ENCODE assay signal across 18 mouse cellular contexts in the genomic region with DNA sequence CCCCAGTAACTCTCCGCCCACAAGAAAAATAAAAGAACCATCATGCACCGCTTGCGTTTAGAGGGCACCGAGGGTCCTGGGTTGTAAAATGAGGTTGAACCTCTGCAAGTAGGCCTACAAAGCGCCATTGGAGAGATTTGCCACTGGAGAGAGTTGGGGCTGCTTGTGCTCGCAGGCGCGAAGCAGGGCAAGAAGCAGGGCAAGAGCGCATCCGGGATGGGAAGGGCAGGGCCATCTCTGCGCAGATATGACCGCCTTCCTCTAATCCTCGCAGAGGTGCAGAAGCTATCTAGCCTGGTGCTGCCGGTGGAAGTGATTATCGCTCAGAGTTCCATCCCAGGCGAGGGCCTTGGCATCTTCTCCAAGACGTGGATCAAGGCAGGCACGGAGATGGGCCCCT. TPM values are rescaled to one million over a fixed set of nuclear protein-coding genes. Genes with fewer than 3 reads are reported as not detected.
DNase-seq lines count a peak whose midpoint lies in the region; ATAC-seq and TF ChIP-seq lines count a peak whose summit lies in the region.
"Had no signal": no experiment of that assay in that cellular context is flagged by ENCODE, and none has a peak within 500 bp of the region (broad histone marks: within the 10 kb centered on the region; RNA-seq: fewer than 3 reads in every experiment).

No protein-coding gene starts in this region.

- H3K27me3 ChIP-seq in forebrain, embryonic 10.5 days (ENCODE audit: poor library complexity, severe bottlenecking) = peaks cover 100% of the 10 kb centered on the region
- peaks cover 61% of the 10 kb centered on the region for H3K27me3 ChIP-seq in forebrain, postnatal 0 days (ENCODE audit: insufficient read depth, low read length)
- H3K27me3 ChIP-seq in forebrain, embryonic 12.5 days = peaks cover 99% of the 10 kb centered on the region
- H3K27me3 ChIP-seq in midbrain, embryonic 12.5 days = peaks cover 99% of the 10 kb centered on the region
- H3K27me3 ChIP-seq in neural tube, embryonic 14.5 days (ENCODE audit: control insufficient read depth, insufficient read depth, low read length) = peaks cover 64% of the 10 kb centered on the region

- H3K9ac ChIP-seq in forebrain, postnatal 0 days = no peak overlapping the region
- no peak overlapping the region for H3K9ac ChIP-seq in forebrain, embryonic 12.5 days
- H3K9ac ChIP-seq in midbrain, embryonic 12.5 days (replicated peaks) = peak overlapping the region; percentile 33; the same call in 1 of the 2 replicates
- 0 out of 2 replicates have a peak overlapping the region, but pooled peaks have one; percentile 16 for H3K9ac ChIP-seq in neural tube, embryonic 14.5 days (replicated peaks; ENCODE audit: low read depth, low read length)
- H3K9ac ChIP-seq: embryonic facial prominence, embryonic 13.5 days; heart, embryonic 13.5 days; liver, embryonic 14.5 days; stomach, embryonic 15.5 days had no signal

- intact Hi-C loops in gastrocnemius, postnatal 14 days (cut with DNase I; ENCODE audit: low total_unique reads) = no loop called here

- no peak for ATAC-seq in forebrain, postnatal 0 days
- no peak for ATAC-seq in forebrain, embryonic 12.5 days (ENCODE audit: low FRiP score)
- no peak for ATAC-seq in midbrain, embryonic 12.5 days (ENCODE audit: low FRiP score, low read depth)
- ATAC-seq in neural tube, embryonic 14.5 days (ENCODE audit: low read depth) = no peak

- H3K9me3 ChIP-seq in forebrain, embryonic 10.5 days = no peaks in the 10 kb centered on the region
- no peaks in the 10 kb centered on the region for H3K9me3 ChIP-seq in forebrain, postnatal 0 days (ENCODE audit: low read length)
- no peaks in the 10 kb centered on the region for H3K9me3 ChIP-seq in forebrain, embryonic 12.5 days
- H3K9me3 ChIP-seq in midbrain, embryonic 12.5 days = no peaks in the 10 kb centered on the region
- H3K9me3 ChIP-seq in neural tube, embryonic 14.5 days (ENCODE audit: control insufficient read depth, low read length) = no peaks in the 10 kb centered on the region
- H3K9me3 ChIP-seq: embryonic facial prominence, embryonic 13.5 days; heart, embryonic 13.5 days; stomach, embryonic 15.5 days had no signal

- peak overlapping the region; percentile 47 for H3K4me3 ChIP-seq in forebrain, embryonic 10.5 days
- no peak overlapping the region for H3K4me3 ChIP-seq in forebrain, postnatal 0 days (ENCODE audit: low read depth, low read length)
- H3K4me3 ChIP-seq in forebrain, embryonic 12.5 days (replicated peaks) = peak overlapping the region; percentile 27
- peak overlapping the region; percentile 42 for H3K4me3 ChIP-seq in midbrain, embryonic 12.5 days
- peak overlapping the region; percentile 28 for H3K4me3 ChIP-seq in neural tube, embryonic 14.5 days (ENCODE audit: low read depth, low read length)
- H3K4me3 ChIP-seq: stomach, embryonic 15.5 days had no signal

- H3K4me1 ChIP-seq in forebrain, embryonic 10.5 days = peaks cover 63% of the 10 kb centered on the region
- no peaks in the 10 kb centered on the region for H3K4me1 ChIP-seq in forebrain, postnatal 0 days (ENCODE audit: insufficient read depth)
- peaks cover 51% of the 10 kb centered on the region for H3K4me1 ChIP-seq in forebrain, embryonic 12.5 days
- peaks cover 43% of the 10 kb centered on the region for H3K4me1 ChIP-seq in midbrain, embryonic 12.5 days
- peaks cover 4% of the 10 kb centered on the region; the same call in 1 of the 2 replicates for H3K4me1 ChIP-seq in neural tube, embryonic 14.5 days (ENCODE audit: control insufficient read depth, insufficient read depth, low read length)

- no peak overlapping the region for H3K4me2 ChIP-seq in forebrain, postnatal 0 days (ENCODE audit: low read depth)
- H3K4me2 ChIP-seq in forebrain, embryonic 12.5 days = peak overlapping the region; percentile 46
- peak overlapping the region; percentile 56 for H3K4me2 ChIP-seq in midbrain, embryonic 12.5 days (replicated peaks)
- H3K4me2 ChIP-seq in neural tube, embryonic 14.5 days (ENCODE audit: low read depth, low read length) = 0 out of 2 replicates have a peak overlapping the region, but pooled peaks have one; percentile 14
- H3K4me2 ChIP-seq: heart, embryonic 13.5 days; stomach, embryonic 15.5 days had no signal

- TF ChIP-seq CTCF in forebrain, postnatal 0 days (IDR thresholded peaks at IDR 0.05; ENCODE audit: low read depth) = no peak

- WGBS in forebrain, embryonic 10.5 days = under 1% methylated on average over 18 of the region's 18 CpGs
- 7% methylated on average over 18 of the region's 18 CpGs for WGBS in forebrain, postnatal 0 days
- 1% methylated on average over 18 of the region's 18 CpGs for WGBS in forebrain, embryonic 12.5 days
- WGBS in midbrain, embryonic 12.5 days = 3% methylated on average over 18 of the region's 18 CpGs
- 2% methylated on average over 18 of the region's 18 CpGs for WGBS in neural tube, embryonic 14.5 days

- no peak for DNase-seq in forebrain, embryonic 10.5 days (ENCODE audit: extremely low spot score, low spot score)
- DNase-seq in forebrain, postnatal 0 days = no peak
- no peak for DNase-seq in gastrocnemius, postnatal 14 days
- no peak for DNase-seq in right cerebral cortex, postnatal 10 days (ENCODE audit: low spot score in 2 of 2)
- DNase-seq in spleen, postnatal 14 days (ENCODE audit: low spot score in 2 of 2) = no peak
- DNase-seq: kidney, adult 2 months; layer of hippocampus, postnatal 36 days; thymus, postnatal 25 days had no signal

- H3K36me3 ChIP-seq in forebrain, embryonic 10.5 days (replicated peaks) = no peaks in the 10 kb centered on the region
- no peaks in the 10 kb centered on the region for H3K36me3 ChIP-seq in forebrain, postnatal 0 days (ENCODE audit: insufficient read depth)
- no peaks in the 10 kb centered on the region for H3K36me3 ChIP-seq in forebrain, embryonic 12.5 days (replicated peaks)
- H3K36me3 ChIP-seq in midbrain, embryonic 12.5 days = no peaks in the 10 kb centered on the region
- no peaks in the 10 kb centered on the region for H3K36me3 ChIP-seq in neural tube, embryonic 14.5 days (ENCODE audit: control insufficient read depth, insufficient read depth, low read length)
- H3K36me3 ChIP-seq: embryonic facial prominence, embryonic 13.5 days; heart, embryonic 13.5 days; stomach, embryonic 15.5 days had no signal

- no peak overlapping the region for H3K27ac ChIP-seq in forebrain, embryonic 10.5 days
- no peak overlapping the region for H3K27ac ChIP-seq in forebrain, postnatal 0 days (ENCODE audit: low read depth, low read length)
- H3K27ac ChIP-seq in forebrain, embryonic 12.5 days = no peak overlapping the region
- no peak overlapping the region for H3K27ac ChIP-seq in midbrain, embryonic 12.5 days (replicated peaks)
- no peak overlapping the region for H3K27ac ChIP-seq in neural tube, embryonic 14.5 days (ENCODE audit: low read depth, low read length)
- H3K27ac ChIP-seq: embryonic facial prominence, embryonic 13.5 days; heart, embryonic 13.5 days; liver, embryonic 14.5 days; stomach, embryonic 15.5 days had no signal

RNA-seq across cellular contexts. Expression of gene Prdm12, which starts 2.1 kb away (rescaled TPM):
- 0.51 and 0.77 TPM in 2 replicates for polyA plus RNA-seq in forebrain, embryonic 10.5 days (2016; fragmentation: Nextera tagmentation; extraction: Ambion mirVana)
- 0.62 and 2.5 TPM in 2 replicates for total RNA-seq in forebrain, postnatal 0 days (2014; rRNA removed)
- polyA plus RNA-seq in forebrain, postnatal 0 days (2015; fragmentation: Nextera tagmentation; extraction: Ambion mirVana) = 1.0 and 1.9 TPM in 2 replicates
- polyA plus RNA-seq in forebrain, embryonic 12.5 days (2016; fragmentation: Nextera tagmentation; extraction: Ambion mirVana) = 5.4 and 6.7 TPM in 2 replicates
- 21.0 and 25.5 TPM in 2 replicates for polyA plus RNA-seq in midbrain, embryonic 12.5 days (2016; fragmentation: Nextera tagmentation; extraction: Ambion mirVana)
- polyA plus RNA-seq in neural tube, embryonic 14.5 days (2014; fragmentation: Nextera tagmentation; extraction: Ambion mirVana) = 1.1 and 16.6 TPM in 2 replicates
- not detected for total RNA-seq in gastrocnemius, postnatal 14 days (2021)
- total RNA-seq: CH12.LX; gastrocnemius, postnatal 4 days; hematopoietic stem cell, adult 5-6 weeks had no signal
- polyA plus RNA-seq: heart, embryonic 13.5 days; kidney, adult 2 months; liver, embryonic 14.5 days; stomach, embryonic 15.5 days had no signal

RNA-seq across cellular contexts. Expression of gene Exosc2, which starts 28.6 kb away (rescaled TPM):
- polyA plus RNA-seq in forebrain, embryonic 10.5 days (2016; fragmentation: Nextera tagmentation; extraction: Ambion mirVana) = 104 and 110 TPM in 2 replicates
- 33.4 and 41.9 TPM in 2 replicates for total RNA-seq in forebrain, postnatal 0 days (2014; rRNA removed)
- polyA plus RNA-seq in forebrain, postnatal 0 days (2015; fragmentation: Nextera tagmentation; extraction: Ambion mirVana) = 28.4 and 34.0 TPM in 2 replicates
- polyA plus RNA-seq in forebrain, embryonic 12.5 days (2016; fragmentation: Nextera tagmentation; extraction: Ambion mirVana) = 57.8 and 60.7 TPM in 2 replicates
- polyA plus RNA-seq in midbrain, embryonic 12.5 days (2016; fragmentation: Nextera tagmentation; extraction: Ambion mirVana) = 61.0 and 63.9 TPM in 2 replicates
- 30.4 and 35.9 TPM in 2 replicates for polyA plus RNA-seq in neural tube, embryonic 14.5 days (2014; fragmentation: Nextera tagmentation; extraction: Ambion mirVana)
- 1 to 10 TPM; 7.8 to 8.5 TPM for total RNA-seq in gastrocnemius, postnatal 14 days (2021)

RNA-seq across cellular contexts. Expression of gene Abl1, which starts 46.2 kb away (rescaled TPM):
- 51.0 and 51.9 TPM in 2 replicates for polyA plus RNA-seq in forebrain, embryonic 10.5 days (2016; fragmentation: Nextera tagmentation; extraction: Ambion mirVana)
- total RNA-seq in forebrain, postnatal 0 days (2014; rRNA removed) = 48.1 and 54.0 TPM in 2 replicates
- polyA plus RNA-seq in forebrain, postnatal 0 days (2015; fragmentation: Nextera tagmentation; extraction: Ambion mirVana) = 12.4 and 12.5 TPM in 2 replicates
- polyA plus RNA-seq in forebrain, embryonic 12.5 days (2016; fragmentation: Nextera tagmentation; extraction: Ambion mirVana) = 44.4 and 47.3 TPM in 2 replicates
- polyA plus RNA-seq in midbrain, embryonic 12.5 days (2016; fragmentation: Nextera tagmentation; extraction: Ambion mirVana) = 44.1 and 47.3 TPM in 2 replicates
- polyA plus RNA-seq in neural tube, embryonic 14.5 days (2014; fragmentation: Nextera tagmentation; extraction: Ambion mirVana) = 14.5 and 20.4 TPM in 2 replicates
- total RNA-seq in gastrocnemius, postnatal 14 days (2021) = 10 to 100 TPM; 25.5 to 28.4 TPM

Comparison
In these comparisons a context has a peak if more than half of its experiments do, and no peak if none do; other contexts are left out.
1. H3K9ac ChIP-seq: peak in midbrain, embryonic 12.5 days (single experiment) and neural tube, embryonic 14.5 days (single experiment); none in forebrain, postnatal 0 days (single experiment) and forebrain, embryonic 12.5 days (single experiment).